ENCODE assay signal across 8 mouse cellular contexts in genomic region chr5:117115193-117115767, GRCm38 (mm10). TPM values are rescaled to one million over a fixed set of nuclear protein-coding genes. Genes with fewer than 3 reads are reported as not detected.
DNase-seq lines count a peak whose midpoint lies in the region; ATAC-seq lines count a peak whose summit lies in the region.

No protein-coding gene starts in this region.

- peak overlapping the region; percentile 95 for H3K4me2 ChIP-seq in forebrain, embryonic 13.5 days
- H3K4me2 ChIP-seq in hindbrain, embryonic 15.5 days: peak overlapping the region; percentile 96
- peak overlapping the region; percentile 91 for H3K4me2 ChIP-seq in liver, embryonic 13.5 days
- peak overlapping the region; percentile 81 for H3K4me2 ChIP-seq in neural tube, embryonic 12.5 days (replicated peaks)

- ATAC-seq in forebrain, embryonic 13.5 days: no peak; the same call in 1 of the 2 replicates
- ATAC-seq in hindbrain, embryonic 15.5 days (ENCODE audit: low FRiP score, low read depth): peak; percentile 11
- peak; percentile 2 for ATAC-seq in liver, embryonic 13.5 days (ENCODE audit: low read depth)
- ATAC-seq in neural tube, embryonic 12.5 days (ENCODE audit: low FRiP score, low read depth): peak; percentile 21

- peaks cover 21% of the 10 kb centered on the region for H3K4me1 ChIP-seq in forebrain, embryonic 13.5 days
- H3K4me1 ChIP-seq in hindbrain, embryonic 15.5 days (replicated peaks): peaks cover 25% of the 10 kb centered on the region
- H3K4me1 ChIP-seq in liver, embryonic 13.5 days (replicated peaks): peaks cover 42% of the 10 kb centered on the region
- H3K4me1 ChIP-seq in neural tube, embryonic 12.5 days: peaks cover 4% of the 10 kb centered on the region

- peak overlapping the region; percentile 92 for H3K9ac ChIP-seq in forebrain, embryonic 13.5 days
- peak overlapping the region; percentile 77 for H3K9ac ChIP-seq in hindbrain, embryonic 15.5 days
- H3K9ac ChIP-seq in liver, embryonic 13.5 days: peak overlapping the region; percentile 95
- peak overlapping the region; percentile 90 for H3K9ac ChIP-seq in neural tube, embryonic 12.5 days

- no peaks in the 10 kb centered on the region for H3K27me3 ChIP-seq in forebrain, embryonic 13.5 days
- no peaks in the 10 kb centered on the region for H3K27me3 ChIP-seq in hindbrain, embryonic 15.5 days
- no peaks in the 10 kb centered on the region for H3K27me3 ChIP-seq in liver, embryonic 13.5 days
- no peaks in the 10 kb centered on the region for H3K27me3 ChIP-seq in neural tube, embryonic 12.5 days (replicated peaks)

- peak; percentile 65 for DNase-seq in thymus, postnatal 14 days
- no peak for DNase-seq in thymus, postnatal 0 days (ENCODE audit: low spot score)
- DNase-seq in c-Kit-positive CD71-positive TER-119-positive erythroid progenitor cells, embryonic 14.5 days (ENCODE audit: low spot score): peak; percentile 35
- DNase-seq in liver, embryonic 13.5 days: no peak
- no peak for DNase-seq in layer of hippocampus, adult 18-20 months (ENCODE audit: low spot score in 2 of 2)

- peaks cover 34% of the 10 kb centered on the region for H3K36me3 ChIP-seq in forebrain, embryonic 13.5 days (ENCODE audit: poor library complexity, severe bottlenecking)
- H3K36me3 ChIP-seq in hindbrain, embryonic 15.5 days: peaks cover 24% of the 10 kb centered on the region
- H3K36me3 ChIP-seq in liver, embryonic 13.5 days: peaks cover 36% of the 10 kb centered on the region
- H3K36me3 ChIP-seq in neural tube, embryonic 12.5 days: peaks cover 32% of the 10 kb centered on the region

- H3K27ac ChIP-seq in forebrain, embryonic 13.5 days: peak overlapping the region; percentile 75
- H3K27ac ChIP-seq in hindbrain, embryonic 15.5 days (replicated peaks): peak overlapping the region; percentile 94
- H3K27ac ChIP-seq in liver, embryonic 13.5 days: peak overlapping the region; percentile 90
- H3K27ac ChIP-seq in neural tube, embryonic 12.5 days: peak overlapping the region; percentile 50; the same call in 1 of the 2 replicates

- no peaks in the 10 kb centered on the region for H3K9me3 ChIP-seq in forebrain, embryonic 13.5 days (replicated peaks)
- no peaks in the 10 kb centered on the region for H3K9me3 ChIP-seq in hindbrain, embryonic 15.5 days
- no peaks in the 10 kb centered on the region for H3K9me3 ChIP-seq in liver, embryonic 13.5 days (replicated peaks)
- H3K9me3 ChIP-seq in neural tube, embryonic 12.5 days: no peaks in the 10 kb centered on the region

- under 1% methylated on average over 37 of the region's 43 CpGs for WGBS in forebrain, embryonic 13.5 days
- under 1% methylated on average over 40 of the region's 43 CpGs for WGBS in hindbrain, embryonic 15.5 days
- WGBS in liver, embryonic 13.5 days (ENCODE audit: insufficient replicate concordance): under 1% methylated on average over 43 of the region's 43 CpGs
- WGBS in neural tube, embryonic 12.5 days: under 1% methylated on average over 43 of the region's 43 CpGs

- H3K4me3 ChIP-seq in forebrain, embryonic 13.5 days: peak overlapping the region; percentile 95
- peak overlapping the region; percentile 91 for H3K4me3 ChIP-seq in hindbrain, embryonic 15.5 days
- H3K4me3 ChIP-seq in liver, embryonic 13.5 days (replicated peaks): peak overlapping the region; percentile 98
- H3K4me3 ChIP-seq in neural tube, embryonic 12.5 days: peak overlapping the region; percentile 91

RNA-seq across cellular contexts. Expression of gene Suds3, which starts 0.6 kb away (rescaled TPM):
- polyA plus RNA-seq in thymus, postnatal 0 days (2015; fragmentation: Nextera tagmentation; extraction: Ambion mirVana): 66.0 and 69.1 TPM in 2 replicates
- polyA plus RNA-seq in forebrain, embryonic 13.5 days (2015; fragmentation: Nextera tagmentation; extraction: Ambion mirVana): 79.0 and 83.5 TPM in 2 replicates
- 83.1 and 88.6 TPM in 2 replicates for polyA plus RNA-seq in hindbrain, embryonic 15.5 days (2015; fragmentation: Nextera tagmentation; extraction: Ambion mirVana)
- polyA plus RNA-seq in liver, embryonic 13.5 days (2015; fragmentation: Nextera tagmentation; extraction: Ambion mirVana): 38.1 and 43.2 TPM in 2 replicates
- polyA plus RNA-seq in neural tube, embryonic 12.5 days (2016; fragmentation: Nextera tagmentation; extraction: Ambion mirVana): 109 and 112 TPM in 2 replicates
- 100 to 1,000 TPM; 132 to 151 TPM for total RNA-seq in layer of hippocampus, adult 18-20 months (2021)

RNA-seq across cellular contexts. Expression of gene Taok3, which starts 4.6 kb away (rescaled TPM):
- polyA plus RNA-seq in thymus, postnatal 0 days (2015; fragmentation: Nextera tagmentation; extraction: Ambion mirVana): 68.1 and 71.1 TPM in 2 replicates
- 29.8 and 30.7 TPM in 2 replicates for polyA plus RNA-seq in forebrain, embryonic 13.5 days (2015; fragmentation: Nextera tagmentation; extraction: Ambion mirVana)
- 57.6 and 57.7 TPM in 2 replicates for polyA plus RNA-seq in hindbrain, embryonic 15.5 days (2015; fragmentation: Nextera tagmentation; extraction: Ambion mirVana)
- 49.3 and 56.2 TPM in 2 replicates for polyA plus RNA-seq in liver, embryonic 13.5 days (2015; fragmentation: Nextera tagmentation; extraction: Ambion mirVana)
- 29.5 and 38.7 TPM in 2 replicates for polyA plus RNA-seq in neural tube, embryonic 12.5 days (2016; fragmentation: Nextera tagmentation; extraction: Ambion mirVana)
- 10 to 100 TPM; 59.1 to 61.8 TPM for total RNA-seq in layer of hippocampus, adult 18-20 months (2021)

Comparison
In these comparisons a context has a peak if more than half of its experiments do, and no peak if none do; other contexts are left out.
1. DNase-seq: peak in thymus, postnatal 14 days (single experiment) and c-Kit-positive CD71-positive TER-119-positive erythroid progenitor cells, embryonic 14.5 days (single experiment); none in thymus, postnatal 0 days (single experiment), liver, embryonic 13.5 days (single experiment) and layer of hippocampus, adult 18-20 months (0 of 2).
2. Peak in every context shown above with its lines, with median percentiles within 50 percentile points of each other: H3K27ac ChIP-seq, H3K4me2 ChIP-seq, H3K4me3 ChIP-seq and H3K9ac ChIP-seq.